In the genomic region with DNA sequence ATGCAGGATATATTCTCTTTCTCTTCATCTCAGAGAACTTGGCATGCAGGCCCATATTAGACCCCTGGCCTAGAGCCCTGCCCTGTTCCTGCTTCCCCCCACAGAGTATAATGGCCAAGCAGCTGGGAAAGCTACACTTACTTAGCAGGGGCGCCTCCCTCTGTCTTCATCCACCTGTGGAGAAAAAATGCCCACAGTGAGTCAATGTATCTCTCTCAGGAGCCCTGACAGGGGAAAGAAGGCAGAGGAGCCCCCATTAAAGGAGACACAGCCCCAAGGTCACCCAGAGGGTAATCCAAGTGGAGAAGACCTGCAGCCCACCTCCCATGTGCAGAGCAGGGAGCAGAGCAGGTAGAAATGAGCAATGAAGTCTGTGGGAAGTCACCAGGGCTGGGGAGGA, we compare ENCODE assay signal across 14 mouse cellular contexts.
DNase-seq lines count a peak whose midpoint lies in the region; ATAC-seq lines count a peak whose summit lies in the region.
"Had no signal": no experiment of that assay in that cellular context is flagged by ENCODE, and none has a peak within 500 bp of the region (broad histone marks: within the 10 kb centered on the region; RNA-seq: fewer than 3 reads in every experiment).

No protein-coding gene starts in this region.

- peaks cover 71% of the 10 kb centered on the region for H3K4me1 ChIP-seq in heart, embryonic 12.5 days (replicated peaks)
- H3K4me1 ChIP-seq in heart, embryonic 10.5 days, result peaks cover 68% of the 10 kb centered on the region
- H3K4me1 ChIP-seq in heart, embryonic 16.5 days (ENCODE audit: control insufficient read depth, insufficient read depth, low read length), result peaks cover 79% of the 10 kb centered on the region
- peaks cover 13% of the 10 kb centered on the region; the same call in 1 of the 2 replicates for H3K4me1 ChIP-seq in midbrain, embryonic 15.5 days

- no peak overlapping the region for H3K4me2 ChIP-seq in heart, embryonic 12.5 days
- no peak overlapping the region for H3K4me2 ChIP-seq in heart, embryonic 16.5 days (ENCODE audit: low read depth, low read length)
- no peak overlapping the region for H3K4me2 ChIP-seq in midbrain, embryonic 15.5 days
- H3K4me2 ChIP-seq: liver, embryonic 12.5 days; midbrain, embryonic 12.5 days had no signal

- H3K4me3 ChIP-seq in heart, embryonic 12.5 days, result no peak overlapping the region
- no peak overlapping the region for H3K4me3 ChIP-seq in heart, embryonic 10.5 days
- H3K4me3 ChIP-seq in heart, embryonic 16.5 days (ENCODE audit: low read length), result no peak overlapping the region
- H3K4me3 ChIP-seq in midbrain, embryonic 15.5 days, result no peak overlapping the region
- H3K4me3 ChIP-seq: erythroblast, embryonic 14.5 days; liver, embryonic 12.5 days; midbrain, embryonic 12.5 days had no signal

- WGBS in heart, embryonic 12.5 days, result 74% methylated on average over 1 of the region's 1 CpGs
- WGBS in heart, embryonic 10.5 days, result 85% methylated on average over 1 of the region's 1 CpGs
- WGBS in heart, embryonic 16.5 days, result 81% methylated on average over 1 of the region's 1 CpGs
- 94% methylated on average over 1 of the region's 1 CpGs for WGBS in midbrain, embryonic 15.5 days

- peaks cover 96% of the 10 kb centered on the region for H3K36me3 ChIP-seq in heart, embryonic 12.5 days
- H3K36me3 ChIP-seq in heart, embryonic 10.5 days, result peaks cover 90% of the 10 kb centered on the region
- peaks cover 74% of the 10 kb centered on the region for H3K36me3 ChIP-seq in heart, embryonic 16.5 days (ENCODE audit: control insufficient read depth, insufficient read depth)
- H3K36me3 ChIP-seq in midbrain, embryonic 15.5 days (replicated peaks), result no peaks in the 10 kb centered on the region

- DNase-seq in heart, embryonic 10.5 days (ENCODE audit: low spot score), result no peak
- peak; percentile 1 for DNase-seq in lung, postnatal 10 days
- no peak for DNase-seq in lung, postnatal 25 days (ENCODE audit: low spot score)
- peak; percentile 3 for DNase-seq in adrenal gland, postnatal 14 days
- DNase-seq: cerebellum, adult 8-10 months had no signal

- H3K9me3 ChIP-seq in heart, embryonic 12.5 days (replicated peaks), result no peaks in the 10 kb centered on the region
- no peaks in the 10 kb centered on the region for H3K9me3 ChIP-seq in heart, embryonic 10.5 days
- no peaks in the 10 kb centered on the region for H3K9me3 ChIP-seq in heart, embryonic 16.5 days (replicated peaks; ENCODE audit: control insufficient read depth, low read length)
- no peaks in the 10 kb centered on the region for H3K9me3 ChIP-seq in midbrain, embryonic 15.5 days
- H3K9me3 ChIP-seq: liver, embryonic 12.5 days; midbrain, embryonic 12.5 days had no signal

- 0 out of 2 replicates have a peak overlapping the region, but pooled peaks have one; percentile 1 for H3K9ac ChIP-seq in heart, embryonic 12.5 days
- peak overlapping the region; percentile 44; the same call in 1 of the 2 replicates for H3K9ac ChIP-seq in heart, embryonic 16.5 days (ENCODE audit: low read length)
- H3K9ac ChIP-seq in midbrain, embryonic 15.5 days, result no peak overlapping the region
- H3K9ac ChIP-seq: liver, embryonic 12.5 days; midbrain, embryonic 12.5 days had no signal

- no peaks in the 10 kb centered on the region for H3K27me3 ChIP-seq in heart, embryonic 12.5 days (replicated peaks)
- peaks cover 26% of the 10 kb centered on the region; the same call in 1 of the 2 replicates for H3K27me3 ChIP-seq in heart, embryonic 10.5 days (ENCODE audit: insufficient read depth, poor library complexity, severe bottlenecking)
- H3K27me3 ChIP-seq in heart, embryonic 16.5 days (ENCODE audit: control insufficient read depth, insufficient read depth, low read length), result no peaks in the 10 kb centered on the region
- H3K27me3 ChIP-seq in midbrain, embryonic 15.5 days (replicated peaks), result no peaks in the 10 kb centered on the region

- H3K27ac ChIP-seq in heart, embryonic 12.5 days (ENCODE audit: poor library complexity, severe bottlenecking), result peak overlapping the region; percentile 72
- no peak overlapping the region for H3K27ac ChIP-seq in heart, embryonic 10.5 days
- H3K27ac ChIP-seq in heart, embryonic 16.5 days (ENCODE audit: low read length), result peak overlapping the region; percentile 86
- H3K27ac ChIP-seq in midbrain, embryonic 15.5 days, result no peak overlapping the region
- H3K27ac ChIP-seq: hindbrain, postnatal 0 days; kidney, postnatal 0 days; liver, embryonic 12.5 days; midbrain, embryonic 12.5 days had no signal

- ATAC-seq in heart, embryonic 12.5 days (ENCODE audit: insufficient number of reproducible peaks, low FRiP score), result no peak
- ATAC-seq in heart, embryonic 16.5 days (replicated peaks; ENCODE audit: extremely low read depth, insufficient read depth, low FRiP score), result no peak
- no peak for ATAC-seq in midbrain, embryonic 15.5 days (replicated peaks)
- ATAC-seq: CD4-positive, CD25-positive, alpha-beta regulatory T cell, adult 4 months; hindbrain, postnatal 0 days; liver, embryonic 12.5 days had no signal

Comparison
In these comparisons a context has a peak if more than half of its experiments do, and no peak if none do; other contexts are left out.
1. H3K27ac ChIP-seq: peak in heart, embryonic 12.5 days (single experiment) and heart, embryonic 16.5 days (single experiment); none in heart, embryonic 10.5 days (single experiment) and midbrain, embryonic 15.5 days (single experiment).
2. DNase-seq: peak in lung, postnatal 10 days (single experiment) and adrenal gland, postnatal 14 days (single experiment); none in heart, embryonic 10.5 days (single experiment) and lung, postnatal 25 days (single experiment).